Mouse (Mus musculus) forebrain, embryonic 10.5 days (tissue): ENCODE results near the gene Htr1b. TPM values are rescaled to one million over a fixed set of nuclear protein-coding genes. Genes with fewer than 3 reads are reported as not detected.

Experiments used
- DNase-seq: peaks from one replicate; pipeline ENCODE4 v3.0.0-alpha.2; 2017; ENCODE audit warnings: low spot score; ENCODE audit errors: extremely low spot score
- H3K27ac ChIP-seq: fragments of 300-500 bp; sonication (generic); 2 replicates; pipeline ENCODE4 v1.5.1; 2016; ENCODE audit warnings: mild to moderate bottlenecking
- H3K27me3 ChIP-seq: fragments of 300-500 bp; sonication (generic); 2 replicates; pipeline ENCODE4 v1.6.1; 2016; ENCODE audit warnings: mild to moderate bottlenecking; ENCODE audit not compliant: poor library complexity, severe bottlenecking
- H3K36me3 ChIP-seq: fragments of 300-500 bp; sonication (generic); replicated peaks from 2 replicates; pipeline ENCODE4 v1.6.1; 2016; ENCODE audit warnings: mild to moderate bottlenecking, moderate library complexity
- H3K4me1 ChIP-seq: fragments of 300-500 bp; sonication (generic); 2 replicates; pipeline ENCODE4 v1.6.1; 2016
- H3K4me3 ChIP-seq: fragments of 300-500 bp; sonication (generic); 2 replicates; pipeline ENCODE4 v1.5.1; 2016; ENCODE audit warnings: mild to moderate bottlenecking, moderate library complexity
- H3K9me3 ChIP-seq: fragments of 300-500 bp; sonication (generic); 2 replicates; pipeline ENCODE4 v1.6.1; 2016; ENCODE audit warnings: mild to moderate bottlenecking, moderate library complexity
- WGBS: fragments of 180-500 bp; shearing (Covaris S2); methylation state at CpG from one replicate; pipeline ENCODE4 v1.1.7; 2016; 5-methylcytosine and 5-hydroxymethylcytosine counted together
- polyA plus RNA-seq: library from polyadenylated mRNA; unstranded; fragments of >200 nt; fragmentation: Nextera tagmentation; extraction: Ambion mirVana; gene quantifications from 2 replicates; pipeline ENCODE4 v1.2.1, GENCODE M21; 2016

Htr1b gene
- polyA plus RNA-seq, result 0.37 and 0.46 TPM in 2 replicates

GRCm38 (mm10) chr9:81633437-81633973 lies at the start of gene Htr1b:
Htr1b (minus strand) TSS chr9:81633828.
- H3K9me3 ChIP-seq, result no peaks in the 10 kb centered on the region
- peak; percentile 61 for DNase-seq
- H3K4me3 ChIP-seq, result peak within 1 kb of the TSS; percentile 79
- H3K27me3 ChIP-seq, result peaks cover 52% of the 10 kb centered on the region
- H3K36me3 ChIP-seq, result no peaks in the 10 kb centered on the region
- H3K4me1 ChIP-seq, result peaks cover 36% of the 10 kb centered on the region
- H3K27ac ChIP-seq, result peak within 1 kb of the TSS; percentile 83
- WGBS, result under 1% methylated on average over 26 of the region's 26 CpGs

- Histone ChIP-seq H3K36me3 (no peaks in the 10 kb centered on the region), H3K27me3 (no peaks in the 10 kb centered on the region), H3K27ac (no peak overlapping the region), H3K4me3 (no peak overlapping the region), H3K4me1 (no peaks in the 10 kb centered on the region), H3K9me3 (peaks cover 4% of the 10 kb centered on the region)
- no peak for DNase-seq
- 96% methylated on average over 1 of the region's 1 CpGs for WGBS
These were observed 43.1 kb upstream of the Htr1b start for GRCm38 (mm10) chr9:81676716-81677115.

GRCm38 (mm10) chr9:81637486-81637885 lies 3.9 kb upstream of the Htr1b start:
- 91% methylated on average over 1 of the region's 1 CpGs for WGBS
- Histone ChIP-seq H3K27ac (no peak overlapping the region), H3K36me3 (no peaks in the 10 kb centered on the region), H3K27me3 (peaks cover 29% of the 10 kb centered on the region), H3K4me1 (peaks cover 27% of the 10 kb centered on the region), H3K4me3 (no peak overlapping the region), H3K9me3 (no peaks in the 10 kb centered on the region)
- DNase-seq, result no peak

GRCm38 (mm10) chr9:81635109-81635508 lies 1.5 kb upstream of the Htr1b start:
- Histone ChIP-seq H3K4me1 (peaks cover 36% of the 10 kb centered on the region), H3K9me3 (no peaks in the 10 kb centered on the region), H3K4me3 (no peak overlapping the region; the same call in 1 of the 2 replicates), H3K27ac (no peak overlapping the region), H3K27me3 (peaks cover 52% of the 10 kb centered on the region), H3K36me3 (no peaks in the 10 kb centered on the region)
- WGBS, result 11% methylated on average over 8 of the region's 8 CpGs
- DNase-seq, result peak; percentile 53

- WGBS, result under 1% methylated on average over 10 of the region's 10 CpGs
- no peak overlapping the region for H3K27ac ChIP-seq
- H3K9me3 ChIP-seq, result no peaks in the 10 kb centered on the region
- no peaks in the 10 kb centered on the region for H3K36me3 ChIP-seq
- no peak for DNase-seq
- H3K27me3 ChIP-seq, result peaks cover 52% of the 10 kb centered on the region
- H3K4me1 ChIP-seq, result peaks cover 36% of the 10 kb centered on the region
- H3K4me3 ChIP-seq, result peak overlapping the region; percentile 79
These were observed 535 bp upstream of the Htr1b start for GRCm38 (mm10) chr9:81634163-81634562.

GRCm38 (mm10) chr9:81632736-81633436 lies 742 bp downstream of the Htr1b start:
- under 1% methylated on average over 47 of the region's 47 CpGs for WGBS
- H3K36me3 ChIP-seq, result no peaks in the 10 kb centered on the region

GRCm38 (mm10) chr9:81632191-81632735 lies 1.4 kb downstream of the Htr1b start:
- WGBS, result under 1% methylated on average over 31 of the region's 31 CpGs
- peak overlapping the region; percentile 83 for H3K27ac ChIP-seq
- DNase-seq, result no peak
- H3K36me3 ChIP-seq, result no peaks in the 10 kb centered on the region
- peak overlapping the region; percentile 79 for H3K4me3 ChIP-seq
- H3K4me1 ChIP-seq, result peaks cover 36% of the 10 kb centered on the region
- H3K27me3 ChIP-seq, result peaks cover 52% of the 10 kb centered on the region
- no peaks in the 10 kb centered on the region for H3K9me3 ChIP-seq

More at GRCm38 (mm10) chr9:81632736-81633436, 742 bp downstream of the Htr1b start:
- peaks cover 52% of the 10 kb centered on the region for H3K27me3 ChIP-seq
- H3K4me3 ChIP-seq, result peak overlapping the region; percentile 79
- H3K9me3 ChIP-seq, result no peaks in the 10 kb centered on the region
- H3K4me1 ChIP-seq, result peaks cover 36% of the 10 kb centered on the region
- DNase-seq, result peak; percentile 62
- H3K27ac ChIP-seq, result peak overlapping the region; percentile 83

GRCm38 (mm10) chr9:81631581-81632091 lies 2.0 kb downstream of the Htr1b start:
- Histone ChIP-seq H3K27ac (no peak overlapping the region), H3K9me3 (no peaks in the 10 kb centered on the region), H3K36me3 (no peaks in the 10 kb centered on the region), H3K27me3 (peaks cover 52% of the 10 kb centered on the region), H3K4me3 (peak overlapping the region; percentile 79), H3K4me1 (peaks cover 36% of the 10 kb centered on the region)
- WGBS, result 3% methylated on average over 27 of the region's 27 CpGs
- DNase-seq, result peak; percentile 43

GRCm38 (mm10) chr9:81626899-81627606 lies 6.6 kb downstream of the Htr1b start:
- Histone ChIP-seq H3K4me1 (peaks cover 19% of the 10 kb centered on the region), H3K9me3 (no peaks in the 10 kb centered on the region), H3K4me3 (no peak overlapping the region), H3K36me3 (no peaks in the 10 kb centered on the region), H3K27ac (no peak overlapping the region), H3K27me3 (peaks cover 19% of the 10 kb centered on the region)
- 36% methylated on average over 9 of the region's 9 CpGs for WGBS
- DNase-seq, result peak; percentile 71

- no peaks in the 10 kb centered on the region for H3K36me3 ChIP-seq
- H3K27me3 ChIP-seq, result peaks cover 7% of the 10 kb centered on the region
- no peaks in the 10 kb centered on the region for H3K9me3 ChIP-seq
- no peak for DNase-seq
- H3K4me3 ChIP-seq, result no peak overlapping the region
- no peak overlapping the region for H3K27ac ChIP-seq
- H3K4me1 ChIP-seq, result peaks cover 14% of the 10 kb centered on the region
These were observed 7.7 kb downstream of the Htr1b start for GRCm38 (mm10) chr9:81625898-81626297.

- no peak overlapping the region for H3K27ac ChIP-seq
- peaks cover 14% of the 10 kb centered on the region for H3K4me1 ChIP-seq
- no peaks in the 10 kb centered on the region for H3K27me3 ChIP-seq
- 38% methylated on average over 5 of the region's 5 CpGs for WGBS
- H3K4me3 ChIP-seq, result no peak overlapping the region
- H3K9me3 ChIP-seq, result no peaks in the 10 kb centered on the region
- H3K36me3 ChIP-seq, result no peaks in the 10 kb centered on the region
- DNase-seq, result no peak
These were observed 10.8 kb downstream of the Htr1b start for GRCm38 (mm10) chr9:81622873-81623272.

GRCm38 (mm10) chr9:81611022-81611421 lies 22.6 kb downstream of the Htr1b start:
- no peaks in the 10 kb centered on the region for H3K36me3 ChIP-seq
- H3K27me3 ChIP-seq, result no peaks in the 10 kb centered on the region
- no peak overlapping the region for H3K4me3 ChIP-seq
- no peaks in the 10 kb centered on the region for H3K4me1 ChIP-seq
- DNase-seq, result no peak
- no peak overlapping the region for H3K27ac ChIP-seq
- no peaks in the 10 kb centered on the region for H3K9me3 ChIP-seq
- WGBS, result 85% methylated on average over 4 of the region's 4 CpGs
